Mouse (Mus musculus) forebrain, embryonic 13.5 days (tissue): Measurements from ENCODE around the gene Adam12. TPM values are rescaled to one million over a fixed set of nuclear protein-coding genes. Genes with fewer than 3 reads are reported as not detected.
A peak's percentile ranks its signal among the peaks of the same experiment; 100 is the strongest.

Source experiments
- ATAC-seq: fragments of 200-750 bp; cut with Nextera tagmentation; 2 replicates; pipeline ENCODE4 v1.8.0; 2017
- H3K27ac ChIP-seq: fragments of 300-500 bp; sonication (generic); 2 replicates; pipeline ENCODE4 v1.5.1; 2015; ENCODE audit warnings: inconsistent platforms, mild to moderate bottlenecking, moderate library complexity
- H3K27me3 ChIP-seq: fragments of 300-500 bp; sonication (generic); 2 replicates; pipeline ENCODE4 v1.6.1; 2015; ENCODE audit warnings: mild to moderate bottlenecking, inconsistent platforms
- H3K36me3 ChIP-seq: fragments of 300-500 bp; sonication (generic); 2 replicates; pipeline ENCODE4 v1.6.1; 2015; ENCODE audit warnings: mild to moderate bottlenecking, inconsistent platforms; ENCODE audit not compliant: poor library complexity, severe bottlenecking
- H3K4me1 ChIP-seq: fragments of 300-500 bp; sonication (generic); 2 replicates; pipeline ENCODE4 v1.6.1; 2015; ENCODE audit warnings: inconsistent platforms
- H3K4me2 ChIP-seq: fragments of 300-500 bp; sonication (generic); 2 replicates; pipeline ENCODE4 v1.6.1; 2015; ENCODE audit warnings: inconsistent platforms, mild to moderate bottlenecking, moderate library complexity
- H3K4me3 ChIP-seq: fragments of 300-500 bp; sonication (generic); 2 replicates; pipeline ENCODE4 v1.5.1; 2015; ENCODE audit warnings: mild to moderate bottlenecking, inconsistent platforms
- H3K9ac ChIP-seq: fragments of 300-500 bp; sonication (generic); 2 replicates; pipeline ENCODE4 v1.6.1; 2015; ENCODE audit warnings: mild to moderate bottlenecking, inconsistent platforms
- H3K9me3 ChIP-seq: fragments of 300-500 bp; sonication (generic); replicated peaks from 2 replicates; pipeline ENCODE4 v1.6.1; 2016; ENCODE audit warnings: inconsistent platforms
- WGBS: fragments of 180-500 bp; shearing (Covaris S2); methylation state at CpG from one replicate; pipeline ENCODE4 v1.1.7; 2015; 5-methylcytosine and 5-hydroxymethylcytosine counted together
- polyA plus RNA-seq: library from polyadenylated mRNA; unstranded; fragments of >200 nt; fragmentation: Nextera tagmentation; extraction: Ambion mirVana; gene quantifications from 2 replicates; pipeline ENCODE4 v1.2.1, GENCODE M21; 2015

Gene Adam12
- polyA plus RNA-seq, 1 experiment from 2014 or later = 1.3 TPM

- ATAC-seq = no peak
- 76% methylated on average over 2 of the region's 2 CpGs for WGBS
Observed at GRCm38 (mm10) chr7:134052486-134052885, 179.5 kb downstream of the Adam12 start.

GRCm38 (mm10) chr7:134050371-134050770 is 181.6 kb downstream of the Adam12 start:
- H3K36me3 ChIP-seq = no peaks in the 10 kb centered on the region
- H3K4me1 ChIP-seq = no peaks in the 10 kb centered on the region
- 61% methylated on average over 1 of the region's 1 CpGs for WGBS
- H3K27ac ChIP-seq = no peak overlapping the region
- no peaks in the 10 kb centered on the region for H3K9me3 ChIP-seq
- no peak overlapping the region for H3K4me2 ChIP-seq
- H3K9ac ChIP-seq = no peak overlapping the region
- no peak for ATAC-seq
- H3K27me3 ChIP-seq = no peaks in the 10 kb centered on the region
- H3K4me3 ChIP-seq = no peak overlapping the region

More at GRCm38 (mm10) chr7:134052486-134052885, 179.5 kb downstream of the Adam12 start:
- no peak overlapping the region for H3K9ac ChIP-seq
- H3K4me3 ChIP-seq = no peak overlapping the region
- no peaks in the 10 kb centered on the region for H3K36me3 ChIP-seq
- H3K27me3 ChIP-seq = no peaks in the 10 kb centered on the region
- H3K4me1 ChIP-seq = no peaks in the 10 kb centered on the region
- no peak overlapping the region for H3K27ac ChIP-seq
- no peaks in the 10 kb centered on the region for H3K9me3 ChIP-seq
- no peak overlapping the region for H3K4me2 ChIP-seq

GRCm38 (mm10) chr7:134046376-134046775 is 185.6 kb downstream of the Adam12 start:
- Histone ChIP-seq H3K4me2 (no peak overlapping the region), H3K27ac (no peak overlapping the region), H3K36me3 (no peaks in the 10 kb centered on the region), H3K9ac (no peak overlapping the region), H3K9me3 (no peaks in the 10 kb centered on the region), H3K27me3 (no peaks in the 10 kb centered on the region), H3K4me1 (no peaks in the 10 kb centered on the region), H3K4me3 (no peak overlapping the region)
- no peak for ATAC-seq
- WGBS = 91% methylated on average over 3 of the region's 3 CpGs

- Histone ChIP-seq H3K9me3 (no peaks in the 10 kb centered on the region), H3K4me1 (no peaks in the 10 kb centered on the region), H3K9ac (no peak overlapping the region), H3K36me3 (no peaks in the 10 kb centered on the region), H3K27ac (no peak overlapping the region), H3K27me3 (no peaks in the 10 kb centered on the region), H3K4me2 (no peak overlapping the region), H3K4me3 (no peak overlapping the region)
- ATAC-seq = no peak
Observed at GRCm38 (mm10) chr7:134043576-134043975, 188.4 kb downstream of the Adam12 start.

GRCm38 (mm10) chr7:134042614-134043013 is 189.3 kb downstream of the Adam12 start:
- H3K36me3 ChIP-seq = no peaks in the 10 kb centered on the region
- H3K9me3 ChIP-seq = no peaks in the 10 kb centered on the region
- no peak for ATAC-seq
- H3K4me2 ChIP-seq = no peak overlapping the region
- H3K27me3 ChIP-seq = no peaks in the 10 kb centered on the region
- H3K9ac ChIP-seq = no peak overlapping the region
- H3K27ac ChIP-seq = no peak overlapping the region
- no peaks in the 10 kb centered on the region for H3K4me1 ChIP-seq
- no peak overlapping the region for H3K4me3 ChIP-seq

- no peaks in the 10 kb centered on the region for H3K4me1 ChIP-seq
- no peaks in the 10 kb centered on the region for H3K36me3 ChIP-seq
- no peaks in the 10 kb centered on the region for H3K27me3 ChIP-seq
- no peak for ATAC-seq
- H3K9me3 ChIP-seq = no peaks in the 10 kb centered on the region
- no peak overlapping the region for H3K9ac ChIP-seq
- no peak overlapping the region for H3K27ac ChIP-seq
- H3K4me3 ChIP-seq = no peak overlapping the region
- H3K4me2 ChIP-seq = no peak overlapping the region
- WGBS = 74% methylated on average over 2 of the region's 2 CpGs
Observed at GRCm38 (mm10) chr7:134033939-134034338, 198.0 kb downstream of the Adam12 start.

GRCm38 (mm10) chr7:134032959-134033366 is 199.0 kb downstream of the Adam12 start:
- H3K27me3 ChIP-seq = no peaks in the 10 kb centered on the region
- H3K4me3 ChIP-seq = no peak overlapping the region
- H3K9me3 ChIP-seq = no peaks in the 10 kb centered on the region
- no peak overlapping the region for H3K27ac ChIP-seq
- WGBS = 32% methylated on average over 6 of the region's 6 CpGs
- no peak for ATAC-seq
- H3K4me2 ChIP-seq = no peak overlapping the region
- H3K36me3 ChIP-seq = no peaks in the 10 kb centered on the region
- H3K9ac ChIP-seq = no peak overlapping the region
- no peaks in the 10 kb centered on the region for H3K4me1 ChIP-seq

- H3K9me3 ChIP-seq = no peaks in the 10 kb centered on the region
- H3K4me2 ChIP-seq = no peak overlapping the region
- no peaks in the 10 kb centered on the region for H3K27me3 ChIP-seq
- no peak for ATAC-seq
- no peak overlapping the region for H3K27ac ChIP-seq
- no peaks in the 10 kb centered on the region for H3K36me3 ChIP-seq
- no peak overlapping the region for H3K4me3 ChIP-seq
- no peak overlapping the region for H3K9ac ChIP-seq
- WGBS = 94% methylated on average over 6 of the region's 6 CpGs
- peaks cover 5% of the 10 kb centered on the region for H3K4me1 ChIP-seq
Observed at GRCm38 (mm10) chr7:134031787-134032186, 200.2 kb downstream of the Adam12 start.

- WGBS = 62% methylated on average over 2 of the region's 2 CpGs
- no peak for ATAC-seq
- H3K27me3 ChIP-seq = no peaks in the 10 kb centered on the region
Observed at GRCm38 (mm10) chr7:134031256-134031655, 200.7 kb downstream of the Adam12 start.

GRCm38 (mm10) chr7:134028281-134028830 is 203.6 kb downstream of the Adam12 start:
- 48% methylated on average over 7 of the region's 7 CpGs for WGBS
- H3K9me3 ChIP-seq = no peaks in the 10 kb centered on the region
- no peak for ATAC-seq
- H3K9ac ChIP-seq = no peak overlapping the region
- no peak overlapping the region for H3K4me3 ChIP-seq
- no peaks in the 10 kb centered on the region for H3K27me3 ChIP-seq
- no peak overlapping the region for H3K4me2 ChIP-seq
- no peak overlapping the region for H3K27ac ChIP-seq
- H3K4me1 ChIP-seq = peaks cover 13% of the 10 kb centered on the region
- H3K36me3 ChIP-seq = no peaks in the 10 kb centered on the region

More at GRCm38 (mm10) chr7:134031256-134031655, 200.7 kb downstream of the Adam12 start:
- H3K4me2 ChIP-seq = no peak overlapping the region
- no peak overlapping the region for H3K9ac ChIP-seq
- H3K4me3 ChIP-seq = no peak overlapping the region
- no peaks in the 10 kb centered on the region for H3K36me3 ChIP-seq
- no peak overlapping the region for H3K27ac ChIP-seq
- peaks cover 10% of the 10 kb centered on the region for H3K4me1 ChIP-seq
- H3K9me3 ChIP-seq = no peaks in the 10 kb centered on the region

- H3K9me3 ChIP-seq = no peaks in the 10 kb centered on the region
- no peaks in the 10 kb centered on the region for H3K36me3 ChIP-seq
- ATAC-seq = no peak
- H3K4me3 ChIP-seq = no peak overlapping the region
- H3K27me3 ChIP-seq = no peaks in the 10 kb centered on the region
- WGBS = 13% methylated on average over 5 of the region's 5 CpGs
- H3K27ac ChIP-seq = no peak overlapping the region
- H3K9ac ChIP-seq = no peak overlapping the region
- no peak overlapping the region for H3K4me2 ChIP-seq
- peaks cover 13% of the 10 kb centered on the region for H3K4me1 ChIP-seq
Observed at GRCm38 (mm10) chr7:134027020-134027415, 204.9 kb downstream of the Adam12 start.

- H3K27me3 ChIP-seq = no peaks in the 10 kb centered on the region
- no peak overlapping the region for H3K4me2 ChIP-seq
- H3K9me3 ChIP-seq = no peaks in the 10 kb centered on the region
- WGBS = 40% methylated on average over 16 of the region's 16 CpGs
- no peak overlapping the region for H3K4me3 ChIP-seq
- no peaks in the 10 kb centered on the region for H3K36me3 ChIP-seq
- no peak overlapping the region for H3K9ac ChIP-seq
- H3K4me1 ChIP-seq = peaks cover 13% of the 10 kb centered on the region
- 0 out of 2 replicates have a peak overlapping the region, but pooled peaks have one; percentile 15 for H3K27ac ChIP-seq
- ATAC-seq = peak; percentile 72; the same call in 1 of the 2 replicates
Observed at GRCm38 (mm10) chr7:134026200-134027019, 205.5 kb downstream of the Adam12 start.
